ENCODE assay signal across 16 mouse cellular contexts in the genomic region with DNA sequence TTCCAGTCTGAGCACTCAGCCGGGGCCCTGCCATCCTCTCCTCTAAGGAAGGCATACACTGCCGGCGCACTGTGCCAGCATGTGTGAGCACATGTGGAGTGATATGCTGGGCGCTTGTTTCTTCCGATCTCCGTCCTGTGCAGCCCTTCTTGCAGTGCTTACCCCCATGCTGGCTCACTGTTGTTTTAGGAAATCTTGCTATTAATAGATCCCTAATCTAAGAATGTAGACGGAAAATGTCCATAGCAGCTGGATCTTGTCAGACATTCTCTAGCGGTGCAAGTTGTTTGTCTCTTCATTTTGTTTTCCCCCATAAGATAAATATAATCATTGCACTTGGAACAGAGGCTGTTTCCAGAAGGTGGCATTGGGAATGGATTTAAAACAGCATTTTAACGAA.
DNase-seq lines count a peak whose midpoint lies in the region; ATAC-seq lines count a peak whose summit lies in the region.
"Had no signal": no experiment of that assay in that cellular context is flagged by ENCODE, and none has a peak within 500 bp of the region (broad histone marks: within the 10 kb centered on the region; RNA-seq: fewer than 3 reads in every experiment).

No protein-coding gene starts in this region.

- H3K4me3 ChIP-seq in heart, embryonic 10.5 days, result no peak overlapping the region
- H3K4me3 ChIP-seq in heart, embryonic 16.5 days (ENCODE audit: low read length), result no peak overlapping the region
- H3K4me3 ChIP-seq: hindbrain, embryonic 12.5 days; left cerebral cortex, adult 2 months; limb, embryonic 12.5 days had no signal

- 0 out of 2 replicates have a peak, but pooled peaks have one; percentile 21 for ATAC-seq in heart, embryonic 16.5 days (replicated peaks; ENCODE audit: extremely low read depth, insufficient read depth, low FRiP score)

- WGBS in heart, embryonic 10.5 days, result 34% methylated on average over 9 of the region's 9 CpGs
- 18% methylated on average over 9 of the region's 9 CpGs for WGBS in heart, embryonic 16.5 days

- peak overlapping the region; percentile 42 for H3K4me2 ChIP-seq in heart, embryonic 16.5 days (ENCODE audit: low read depth, low read length)
- H3K4me2 ChIP-seq: hindbrain, embryonic 12.5 days; limb, embryonic 12.5 days had no signal

- H3K4me1 ChIP-seq in heart, embryonic 10.5 days, result peaks cover 58% of the 10 kb centered on the region
- peaks cover 29% of the 10 kb centered on the region for H3K4me1 ChIP-seq in heart, embryonic 16.5 days (ENCODE audit: control insufficient read depth, insufficient read depth, low read length)

- no peaks in the 10 kb centered on the region for H3K9me3 ChIP-seq in heart, embryonic 10.5 days
- H3K9me3 ChIP-seq in heart, embryonic 16.5 days (replicated peaks; ENCODE audit: control insufficient read depth, low read length), result peaks cover 5% of the 10 kb centered on the region

- intact Hi-C loops in heart, postnatal 36 days (cut with DNase I), result loop anchor here (2.0 kb wide), 1 partner anchor 17 kb away; no protein-coding TSS in a partner anchor

- H3K36me3 ChIP-seq in heart, embryonic 10.5 days, result 0 out of 2 replicates have a peak, but pooled peaks cover 2% of the 10 kb centered on the region
- no peaks in the 10 kb centered on the region for H3K36me3 ChIP-seq in heart, embryonic 16.5 days (ENCODE audit: control insufficient read depth, insufficient read depth)
- H3K36me3 ChIP-seq: hindbrain, embryonic 12.5 days; limb, embryonic 12.5 days had no signal

- no peaks in the 10 kb centered on the region for H3K27me3 ChIP-seq in heart, embryonic 10.5 days (ENCODE audit: insufficient read depth, poor library complexity, severe bottlenecking)
- no peaks in the 10 kb centered on the region for H3K27me3 ChIP-seq in heart, embryonic 16.5 days (ENCODE audit: control insufficient read depth, insufficient read depth, low read length)
- H3K27me3 ChIP-seq: hindbrain, embryonic 12.5 days; limb, embryonic 12.5 days had no signal

- H3K9ac ChIP-seq in heart, embryonic 16.5 days (ENCODE audit: low read length), result no peak overlapping the region; the same call in 1 of the 2 replicates
- H3K9ac ChIP-seq: hindbrain, embryonic 12.5 days; limb, embryonic 12.5 days; liver, embryonic 14.5 days had no signal

- peak overlapping the region; percentile 60; the same call in 1 of the 2 replicates for H3K27ac ChIP-seq in heart, embryonic 10.5 days
- peak overlapping the region; percentile 40; the same call in 1 of the 2 replicates for H3K27ac ChIP-seq in heart, embryonic 16.5 days (ENCODE audit: low read length)
- H3K27ac ChIP-seq: hindbrain, embryonic 12.5 days; left cerebral cortex, adult 2 months; limb, embryonic 12.5 days; liver, embryonic 14.5 days had no signal

- DNase-seq in heart, embryonic 10.5 days (ENCODE audit: low spot score), result no peak
- DNase-seq in heart, postnatal 36 days, result no peak
- peak; percentile 50 for DNase-seq in kidney, postnatal 10 days
- DNase-seq in kidney, adult 18-20 months, result no peak
- DNase-seq in kidney, postnatal 14 days, result peak; percentile 52
- no peak for DNase-seq in ovary, postnatal 36 days (ENCODE audit: low spot score)
- DNase-seq in urinary bladder, postnatal 36 days (ENCODE audit: low spot score in 2 of 2), result no peak
- DNase-seq: cerebellum, postnatal 14 days; gastrocnemius, postnatal 25 days; midbrain, embryonic 14.5 days; right cerebral cortex, postnatal 14 days had no signal

Comparison
In these comparisons a context has a peak if more than half of its experiments do, and no peak if none do; other contexts are left out.
1. DNase-seq: peak in kidney, postnatal 10 days (single experiment) and kidney, postnatal 14 days (single experiment); none in heart, embryonic 10.5 days (single experiment), heart, postnatal 36 days (0 of 2), kidney, adult 18-20 months (single experiment), ovary, postnatal 36 days (single experiment) and urinary bladder, postnatal 36 days (0 of 2).